Mouse (Mus musculus): ENCODE measurements at regions not wholly inside any gene's neighbourhood (a gene's known extent, or its start where the extent isn't known, plus 50 kb on each side); places are given as distances from the start of the nearest gene placed in this dataset.

- DNase-seq (ENCODE audit: low spot score in 2 of 2), result no peak
Measured at GRCm38 (mm10) chr3:149329615-149330014, 339.3 kb upstream of the Adgrl2 start.

- DNase-seq (ENCODE audit: low spot score in 2 of 2), result no peak
Measured at GRCm38 (mm10) chr3:149326664-149327063, 336.3 kb upstream of the Adgrl2 start.

DNA sequence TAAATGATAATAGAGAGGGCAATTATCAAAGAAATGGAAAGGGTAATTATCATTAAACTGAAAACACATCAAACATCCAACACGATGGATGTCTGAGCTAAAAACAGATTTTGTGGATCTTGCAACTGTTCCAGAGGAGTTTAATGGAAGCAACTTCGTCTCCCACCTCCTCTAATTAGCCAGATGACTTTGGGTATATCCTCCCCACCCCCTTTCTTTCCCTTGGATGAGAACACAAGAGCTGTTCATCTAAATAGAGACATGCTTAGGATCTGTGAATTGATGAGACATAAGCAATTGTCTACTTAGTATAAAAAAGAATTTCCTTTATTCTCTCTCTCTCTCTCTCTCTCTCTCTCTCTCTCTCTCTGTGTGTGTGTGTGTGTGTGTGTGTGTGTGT lies 333.7 kb upstream of the Adgrl2 start:
- DNase-seq (ENCODE audit: low spot score in 2 of 2), result no peak

DNA sequence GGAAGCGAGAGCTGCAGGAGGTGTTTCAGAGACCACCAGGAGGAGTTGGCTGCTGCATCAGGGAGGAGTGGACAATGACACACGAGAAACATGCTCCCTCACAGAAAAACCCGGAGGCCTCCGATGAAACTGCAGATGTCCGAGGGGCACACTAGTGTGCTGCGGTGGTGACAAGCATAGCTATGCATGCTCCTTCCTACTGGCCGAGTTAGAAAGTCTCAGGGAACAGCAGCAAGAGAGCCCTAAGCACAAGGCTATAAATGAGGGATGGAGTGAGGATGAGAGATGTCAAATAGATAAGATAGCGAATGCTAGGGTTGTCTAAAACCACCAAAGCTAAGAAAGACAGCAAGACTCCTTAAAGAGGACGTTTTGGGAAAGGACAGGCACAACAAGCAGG lies 328.4 kb upstream of the Adgrl2 start:
- no peak for DNase-seq (ENCODE audit: low spot score in 2 of 2)

DNA sequence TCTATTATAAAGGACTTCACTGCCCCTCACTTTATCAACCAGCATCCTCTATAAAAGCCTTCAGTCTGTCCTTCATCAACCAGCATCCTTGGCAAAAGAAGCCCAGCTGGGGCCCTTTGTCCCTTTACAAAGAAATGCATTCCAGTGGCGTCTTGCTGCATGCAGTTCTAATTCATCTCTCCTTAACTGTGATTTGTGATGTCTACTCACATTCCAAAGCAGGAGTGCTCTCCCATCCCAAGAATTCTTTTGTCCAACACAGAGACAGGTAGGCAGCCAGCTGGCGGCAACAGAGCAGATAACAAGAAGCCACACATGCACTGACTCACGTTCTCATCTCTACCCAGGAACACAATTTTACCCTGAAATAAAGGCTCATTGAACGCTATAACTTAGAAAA lies 323.9 kb upstream of the Adgrl2 start:
- DNase-seq (ENCODE audit: low spot score in 2 of 2), result no peak

GRCm38 (mm10) chr3:149313217-149313616 lies 322.9 kb upstream of the Adgrl2 start:
- no peak for DNase-seq (ENCODE audit: low spot score in 2 of 2)

GRCm38 (mm10) chr3:149311576-149311975 lies 321.2 kb upstream of the Adgrl2 start:
- DNase-seq (ENCODE audit: low spot score in 2 of 2), result no peak

GRCm38 (mm10) chr3:149306709-149307108 lies 316.4 kb upstream of the Adgrl2 start:
- no peak for DNase-seq (ENCODE audit: low spot score in 2 of 2)

DNA sequence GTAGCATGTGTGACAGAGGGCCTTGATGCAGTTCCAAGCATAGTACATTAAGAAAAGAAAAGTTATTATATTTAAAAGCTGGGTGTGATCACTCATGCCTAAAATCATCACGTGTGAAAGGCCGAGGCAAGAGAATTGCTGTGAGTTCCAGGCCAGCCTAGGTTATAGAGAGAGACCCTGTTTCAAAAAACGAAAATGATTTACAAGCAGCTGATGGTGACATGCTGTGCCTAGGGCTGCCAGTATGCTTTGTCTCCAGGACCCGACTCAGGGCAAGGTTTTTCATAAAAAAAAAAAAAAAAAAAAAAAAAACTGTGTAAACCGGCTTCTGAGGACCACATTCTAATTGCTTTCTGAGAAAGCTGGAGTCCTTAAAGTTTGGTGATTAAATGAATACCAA lies 315.9 kb upstream of the Adgrl2 start:
- no peak for DNase-seq (ENCODE audit: low spot score in 2 of 2)

DNA sequence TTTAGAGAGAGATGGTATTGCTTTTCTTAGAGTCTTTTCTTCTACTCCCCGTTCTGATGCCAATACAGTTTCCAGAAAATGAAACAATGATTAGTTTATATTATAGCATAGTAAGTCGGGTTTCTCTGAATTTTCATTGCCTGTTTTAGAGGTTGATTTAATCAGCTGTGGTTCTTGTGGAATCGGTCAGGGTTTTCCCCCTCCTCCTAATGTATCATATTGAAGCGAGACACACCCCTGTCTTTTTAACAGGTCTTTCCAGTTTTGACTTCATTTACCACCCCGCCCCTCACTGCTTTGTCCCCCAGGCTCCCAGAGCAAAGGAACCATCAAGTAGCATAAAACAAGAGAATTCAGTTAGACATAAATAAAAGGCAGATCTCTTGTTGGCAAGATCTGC lies 315.1 kb upstream of the Adgrl2 start:
- no peak for DNase-seq (ENCODE audit: low spot score in 2 of 2)

DNA sequence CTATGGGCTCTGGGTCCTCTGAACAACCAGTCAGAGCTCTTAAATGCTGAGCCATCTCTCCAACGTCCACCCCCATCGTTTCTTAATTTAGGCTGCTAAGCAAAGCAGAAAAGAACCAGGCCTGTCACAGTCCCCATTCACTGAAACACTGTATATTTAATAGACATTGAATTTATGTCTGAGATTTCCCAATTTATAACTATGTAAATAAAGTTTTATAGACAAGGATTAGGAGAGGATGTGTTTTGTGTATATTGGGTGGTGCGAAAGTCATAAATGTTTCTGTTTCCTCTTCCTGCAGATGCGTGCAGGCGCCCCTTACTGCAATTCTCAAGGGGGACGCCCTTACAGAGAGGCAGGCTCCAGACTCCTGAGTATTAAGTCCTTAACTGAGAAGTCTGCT lies 314.7 kb upstream of the Adgrl2 start:
- peak; percentile 17 to 52 for DNase-seq (ENCODE audit: low spot score in 2 of 2)

DNA sequence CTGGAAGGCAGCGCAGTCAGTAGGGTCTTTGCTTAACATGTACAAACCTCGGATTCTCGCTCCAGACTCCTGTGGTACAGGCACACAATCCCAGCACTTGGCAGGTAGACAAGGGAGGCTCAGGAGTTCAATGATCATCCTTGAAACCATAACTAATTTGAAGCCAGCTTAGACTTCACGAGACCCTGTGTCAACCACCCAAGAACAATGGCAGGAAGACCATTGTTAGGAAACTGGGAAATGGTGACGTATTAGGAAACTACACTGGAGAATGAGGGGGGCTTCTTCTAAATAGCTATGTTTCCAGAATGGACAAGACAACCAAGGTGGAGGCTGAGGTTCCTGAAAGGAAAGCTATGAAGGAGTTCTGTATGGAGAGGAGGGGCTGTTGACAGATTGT lies 313.1 kb upstream of the Adgrl2 start:
- DNase-seq (ENCODE audit: low spot score in 2 of 2), result no peak

- DNase-seq (ENCODE audit: low spot score in 2 of 2), result no peak
Measured at GRCm38 (mm10) chr3:149300002-149300401, 309.6 kb upstream of the Adgrl2 start.

DNA sequence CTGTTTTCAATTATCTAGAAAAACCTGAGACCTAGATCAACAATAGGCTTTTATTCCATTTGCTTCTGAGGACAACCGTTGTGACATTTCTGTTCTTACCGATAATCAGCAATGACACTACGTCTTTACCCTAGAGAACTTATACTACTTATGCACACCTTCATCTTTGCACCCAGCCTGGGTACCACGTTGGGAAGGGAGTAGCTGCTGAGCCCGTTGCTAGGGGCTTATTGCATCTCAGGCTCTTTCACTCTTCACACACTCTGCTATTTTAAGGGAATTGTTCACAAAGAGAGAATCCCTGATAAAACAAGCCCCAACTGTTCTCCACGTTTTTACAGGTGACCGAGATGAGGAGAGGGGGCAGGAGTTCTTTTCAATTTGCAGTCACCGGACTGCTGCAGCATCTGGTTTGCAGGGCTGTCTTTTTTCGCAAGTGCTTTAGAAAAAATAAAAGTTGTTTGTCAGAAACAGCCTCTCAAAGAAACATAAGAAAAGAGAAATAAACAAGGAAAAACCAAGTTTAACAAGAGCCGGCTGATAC lies 306.1 kb upstream of the Adgrl2 start:
- DNase-seq (ENCODE audit: low spot score in 2 of 2), result no peak

- DNase-seq (ENCODE audit: low spot score in 2 of 2), result no peak
Measured at GRCm38 (mm10) chr3:149295942-149296341, 305.6 kb upstream of the Adgrl2 start.

DNA sequence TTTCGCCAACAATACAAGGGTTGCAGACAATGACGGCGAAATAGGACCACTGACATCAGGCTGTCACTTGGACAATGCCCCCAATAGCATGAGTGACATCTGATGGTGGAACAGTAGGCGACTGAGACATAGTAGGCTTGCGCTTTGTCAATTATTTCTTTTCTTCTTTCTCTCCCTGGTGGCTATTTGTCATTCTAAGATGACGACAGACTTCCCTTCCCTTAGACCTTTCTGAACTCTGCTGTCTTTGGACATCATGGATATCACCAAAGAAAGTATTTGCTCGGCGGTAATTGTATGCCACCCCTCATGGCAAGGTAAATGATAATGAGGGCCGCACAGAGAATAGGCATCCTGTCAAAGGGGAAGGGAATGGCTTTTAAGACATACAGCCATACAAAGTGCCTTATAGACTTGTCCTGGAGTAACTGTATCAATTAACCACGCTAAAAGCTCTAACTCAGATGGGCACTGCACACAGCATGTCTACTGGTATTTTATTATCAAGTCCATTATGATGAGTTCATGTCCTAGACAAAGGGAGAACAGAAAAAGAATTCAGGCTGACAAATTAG lies 305.0 kb upstream of the Adgrl2 start:
- no peak for DNase-seq (ENCODE audit: low spot score in 2 of 2)

GRCm38 (mm10) chr3:149294445-149294844 lies 304.1 kb upstream of the Adgrl2 start:
- no peak for DNase-seq (ENCODE audit: low spot score in 2 of 2)

DNA sequence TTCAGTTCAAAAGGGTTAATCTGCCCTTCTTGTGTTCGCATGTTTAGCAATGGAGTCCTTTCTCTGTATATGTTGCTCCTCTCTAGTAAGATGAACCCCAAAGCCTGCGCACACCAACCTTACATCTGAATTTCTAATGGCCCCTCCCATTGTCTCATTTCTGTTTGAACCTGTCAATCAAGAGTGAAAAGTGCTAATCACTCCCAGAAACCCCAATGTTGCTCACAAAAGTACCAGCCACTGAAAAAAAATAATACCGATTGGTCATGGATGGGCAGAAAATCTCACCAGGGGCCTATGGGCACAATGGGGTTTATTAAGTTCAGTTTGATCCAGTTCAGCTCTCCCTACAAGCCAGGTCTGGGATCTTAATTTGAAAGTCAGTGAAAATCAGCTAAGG lies 302.1 kb upstream of the Adgrl2 start:
- no peak for DNase-seq (ENCODE audit: low spot score in 2 of 2)

DNA sequence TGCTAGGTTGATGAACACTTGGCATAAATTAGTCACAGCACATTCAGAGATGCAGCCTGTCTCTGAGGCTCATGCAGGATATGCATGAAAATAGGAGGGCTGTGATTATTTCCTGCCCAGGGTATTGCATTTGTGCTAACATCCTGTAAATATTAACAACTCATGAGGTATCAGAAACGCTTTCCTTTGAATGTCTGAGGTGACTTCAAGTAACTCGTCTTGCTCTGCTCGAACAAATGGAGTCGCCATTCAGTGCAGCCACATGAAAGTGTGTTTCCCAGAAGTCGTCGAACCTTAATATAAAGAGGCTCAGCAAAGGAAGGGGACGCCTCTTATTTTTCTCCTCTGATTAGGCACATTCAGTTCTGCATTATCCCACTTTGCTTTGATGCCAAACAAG lies 301.1 kb upstream of the Adgrl2 start:
- DNase-seq (ENCODE audit: low spot score in 2 of 2), result no peak

GRCm38 (mm10) chr3:149290228-149290627 lies 299.9 kb upstream of the Adgrl2 start:
- DNase-seq (ENCODE audit: low spot score in 2 of 2), result no peak

- DNase-seq (ENCODE audit: low spot score in 2 of 2), result no peak
Measured at GRCm38 (mm10) chr3:149287080-149287479, 296.7 kb upstream of the Adgrl2 start.

GRCm38 (mm10) chr3:149284976-149285375 lies 294.6 kb upstream of the Adgrl2 start:
- no peak for DNase-seq (ENCODE audit: low spot score in 2 of 2)

GRCm38 (mm10) chr3:149280807-149281789 lies 290.7 kb upstream of the Adgrl2 start:
- no peak for DNase-seq (ENCODE audit: low spot score in 2 of 2)

All from frontal cortex, postnatal 36 days (tissue).